Mouse (Mus musculus): Measurements from ENCODE around the gene Slfn14. TPM values are rescaled to one million over a fixed set of nuclear protein-coding genes. Genes with fewer than 3 reads are reported as not detected.

Slfn14 gene
- polyA plus RNA-seq, 1 experiment from 2014 or later: 0.88 TPM

- no peak overlapping the region for H3K9ac ChIP-seq
- H3K27me3 ChIP-seq: no peaks in the 10 kb centered on the region
- no peak for ATAC-seq (ENCODE audit: insufficient number of reproducible peaks, insufficient read depth, low FRiP score, low TSS enrichment)
- no peak overlapping the region for H3K4me3 ChIP-seq
- H3K27ac ChIP-seq: no peak overlapping the region
- H3K4me2 ChIP-seq (replicated peaks): no peak overlapping the region
- no peaks in the 10 kb centered on the region for H3K9me3 ChIP-seq
- 90% methylated on average over 9 of the region's 9 CpGs for WGBS
- H3K4me1 ChIP-seq: peaks cover 21% of the 10 kb centered on the region
- peaks cover 24% of the 10 kb centered on the region for H3K36me3 ChIP-seq
These were observed 13.2 kb upstream of the Slfn14 start for GRCm38 (mm10) chr11:83299724-83300123.

DNA sequence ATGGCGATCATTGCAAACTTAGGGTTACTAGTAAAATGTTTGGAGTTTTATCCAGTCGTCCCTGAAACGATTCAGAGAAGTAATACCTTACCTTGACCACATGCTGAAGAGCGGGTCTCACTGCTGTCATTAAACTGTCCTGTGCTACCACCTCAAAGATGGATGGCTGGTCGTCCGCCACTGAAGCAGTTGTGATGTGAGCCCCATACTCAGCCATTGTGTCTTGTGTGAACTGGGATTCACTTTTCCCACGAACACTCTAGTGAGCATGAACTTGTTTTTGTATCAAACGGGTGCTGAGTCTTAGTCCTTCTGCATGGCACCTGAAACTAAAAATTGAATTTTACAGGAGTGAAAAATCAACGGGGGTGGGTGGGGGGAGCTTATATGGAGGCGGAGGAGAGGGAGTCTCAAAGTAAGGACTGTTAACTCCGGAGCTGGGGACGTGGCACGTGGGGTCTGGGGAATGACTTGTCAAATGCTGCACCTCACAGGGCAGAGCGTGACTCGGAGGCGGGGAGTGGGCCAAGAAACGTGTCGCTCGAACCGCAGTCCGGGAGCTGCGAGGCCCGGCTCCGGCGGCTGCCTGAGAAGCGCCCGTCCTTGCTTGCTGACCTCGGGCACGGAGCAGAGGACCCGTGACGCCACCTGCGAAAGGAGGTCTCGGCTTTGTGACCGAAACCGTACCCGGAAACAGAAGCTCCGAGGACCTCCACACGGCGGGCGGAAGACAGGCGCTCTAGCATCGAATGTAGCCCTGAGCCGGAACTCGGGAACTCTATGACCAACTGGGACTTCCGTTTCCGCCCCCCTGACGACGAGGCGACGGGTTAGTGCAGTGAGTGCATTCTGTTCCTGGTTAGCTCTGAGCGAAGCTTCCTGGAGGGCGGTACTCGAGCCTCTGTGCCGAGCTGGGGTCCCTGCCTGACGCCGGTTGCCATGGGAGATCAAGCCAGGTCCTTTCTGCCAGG, 12.0 kb upstream of the Slfn14 start, which contains the start of gene Ap2b1:
TSS of gene Ap2b1 (plus strand) at position 800 of the 971 bp plus-strand sequence.
- Histone ChIP-seq H3K9ac (peak within 1 kb of the TSS; percentile 72), H3K4me3 (peak within 1 kb of the TSS; percentile 78), H3K9me3 (no peaks in the 10 kb centered on the region), H3K27ac (peak within 1 kb of the TSS; percentile 87), H3K4me2 (replicated peaks) (peak within 1 kb of the TSS; percentile 76), H3K27me3 (no peaks in the 10 kb centered on the region), H3K4me1 (peaks cover 11% of the 10 kb centered on the region), H3K36me3 (peaks cover 24% of the 10 kb centered on the region)
- 3% methylated on average over 56 of the region's 56 CpGs for WGBS
- peak; percentile 95 for ATAC-seq (ENCODE audit: insufficient number of reproducible peaks, insufficient read depth, low FRiP score, low TSS enrichment)

GRCm38 (mm10) chr11:83297816-83298215, 11.3 kb upstream of the Slfn14 start:
- Histone ChIP-seq H3K36me3 (peaks cover 24% of the 10 kb centered on the region), H3K27me3 (no peaks in the 10 kb centered on the region), H3K4me3 (peak overlapping the region; percentile 78), H3K4me2 (replicated peaks) (peak overlapping the region; percentile 76), H3K9ac (no peak overlapping the region), H3K9me3 (no peaks in the 10 kb centered on the region), H3K4me1 (peaks cover 16% of the 10 kb centered on the region), H3K27ac (no peak overlapping the region)
- 78% methylated on average over 6 of the region's 6 CpGs for WGBS
- ATAC-seq (ENCODE audit: insufficient number of reproducible peaks, insufficient read depth, low FRiP score, low TSS enrichment): no peak

DNA sequence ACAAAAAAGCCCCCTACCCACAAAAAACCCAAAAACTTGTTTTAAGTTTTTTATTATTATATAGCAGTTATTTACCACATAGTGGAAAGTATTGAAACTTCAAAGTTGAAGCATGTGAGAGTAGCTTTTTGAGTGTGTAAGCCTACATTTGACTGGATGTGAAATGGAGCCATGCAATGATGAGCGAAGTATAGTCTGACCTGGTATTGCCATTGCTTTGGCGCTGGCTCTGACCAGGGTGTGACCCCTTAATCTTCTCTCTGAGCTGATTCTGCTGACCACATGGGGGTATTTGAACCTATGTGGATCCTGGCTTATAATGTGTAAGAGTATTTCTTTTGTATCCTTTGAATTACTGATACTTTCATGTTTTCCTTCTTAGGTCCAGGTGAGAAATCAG, 7.6 kb upstream of the Slfn14 start:
- WGBS: 94% methylated on average over 2 of the region's 2 CpGs
- no peak overlapping the region for H3K9ac ChIP-seq
- ATAC-seq (ENCODE audit: insufficient number of reproducible peaks, insufficient read depth, low FRiP score, low TSS enrichment): no peak
- H3K27ac ChIP-seq: no peak overlapping the region
- no peak overlapping the region for H3K4me3 ChIP-seq
- H3K27me3 ChIP-seq: no peaks in the 10 kb centered on the region
- H3K4me1 ChIP-seq: peaks cover 19% of the 10 kb centered on the region
- H3K9me3 ChIP-seq: no peaks in the 10 kb centered on the region
- peaks cover 24% of the 10 kb centered on the region for H3K36me3 ChIP-seq
- no peak overlapping the region for H3K4me2 ChIP-seq (replicated peaks)

- peak overlapping the region; percentile 75 for H3K9ac ChIP-seq
- H3K4me3 ChIP-seq: peak overlapping the region; percentile 63
- H3K27ac ChIP-seq: no peak overlapping the region
- peaks cover 24% of the 10 kb centered on the region for H3K36me3 ChIP-seq
- peaks cover 18% of the 10 kb centered on the region for H3K4me1 ChIP-seq
- WGBS: 96% methylated on average over 1 of the region's 1 CpGs
- no peaks in the 10 kb centered on the region for H3K9me3 ChIP-seq
- no peak for ATAC-seq (ENCODE audit: insufficient number of reproducible peaks, insufficient read depth, low FRiP score, low TSS enrichment)
- no peaks in the 10 kb centered on the region for H3K27me3 ChIP-seq
- H3K4me2 ChIP-seq (replicated peaks): peak overlapping the region; percentile 91
These were observed 6.7 kb upstream of the Slfn14 start for GRCm38 (mm10) chr11:83293182-83293581.

GRCm38 (mm10) chr11:83292251-83292587, 5.7 kb upstream of the Slfn14 start:
- Histone ChIP-seq H3K9ac (peak overlapping the region; percentile 75), H3K4me2 (replicated peaks) (peak overlapping the region; percentile 91), H3K4me3 (peak overlapping the region; percentile 63), H3K36me3 (peaks cover 23% of the 10 kb centered on the region), H3K27me3 (no peaks in the 10 kb centered on the region), H3K27ac (no peak overlapping the region), H3K4me1 (peaks cover 9% of the 10 kb centered on the region), H3K9me3 (no peaks in the 10 kb centered on the region)
- ATAC-seq (ENCODE audit: insufficient number of reproducible peaks, insufficient read depth, low FRiP score, low TSS enrichment): no peak
- 2% methylated on average over 5 of the region's 5 CpGs for WGBS

DNA sequence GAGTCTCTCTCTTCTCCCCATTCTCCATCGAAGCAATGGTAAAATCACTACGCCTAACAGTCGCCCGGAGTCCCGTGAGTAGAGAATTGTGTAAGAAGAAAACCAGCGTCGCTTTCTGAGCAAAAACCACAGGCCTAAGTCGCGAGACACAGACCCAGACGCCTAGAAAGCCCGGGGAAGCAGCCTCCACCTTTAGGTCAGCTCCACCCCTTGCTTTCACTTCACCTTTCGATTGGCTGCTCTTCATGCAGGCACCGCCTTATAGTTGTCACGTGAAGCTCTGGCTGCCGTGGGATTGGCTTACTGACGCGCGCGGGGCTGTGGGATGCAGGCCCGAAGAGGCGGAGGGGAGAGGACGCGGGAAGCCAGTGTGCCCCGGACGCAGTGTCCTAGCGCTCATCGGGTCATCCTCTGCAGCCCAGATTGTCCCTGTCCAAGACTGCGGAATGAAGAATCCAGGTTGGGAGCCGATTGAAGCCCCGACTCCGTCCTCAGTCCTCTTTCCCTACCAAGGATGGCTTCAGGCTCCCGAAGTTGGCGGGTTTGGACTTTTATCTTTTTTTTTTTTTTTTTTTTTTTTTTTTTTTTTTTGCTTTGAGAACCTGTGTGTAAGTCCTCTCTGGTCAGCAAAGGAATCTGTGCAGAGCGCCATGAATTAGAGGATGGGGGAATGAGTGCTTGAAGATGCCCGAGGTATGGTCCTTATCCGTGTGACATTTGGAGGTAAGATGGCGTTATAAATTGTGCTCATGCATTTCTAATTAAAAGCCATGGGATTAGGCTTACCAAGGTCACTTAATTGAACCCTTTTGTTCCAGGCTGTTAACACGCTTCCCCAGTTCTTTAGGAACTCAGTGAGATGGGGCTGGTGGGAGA, 5.1 kb upstream of the Slfn14 start:
- peak overlapping the region; percentile 91 for H3K4me2 ChIP-seq (replicated peaks)
- H3K27ac ChIP-seq: peak overlapping the region; percentile 82
- no peaks in the 10 kb centered on the region for H3K27me3 ChIP-seq
- WGBS: under 1% methylated on average over 38 of the region's 38 CpGs
- peak; percentile 98 for ATAC-seq (ENCODE audit: insufficient number of reproducible peaks, insufficient read depth, low FRiP score, low TSS enrichment)
- peak overlapping the region; percentile 63 for H3K4me3 ChIP-seq
- no peaks in the 10 kb centered on the region for H3K9me3 ChIP-seq
- peaks cover 9% of the 10 kb centered on the region for H3K4me1 ChIP-seq
- H3K9ac ChIP-seq: peak overlapping the region; percentile 75
- H3K36me3 ChIP-seq: peaks cover 16% of the 10 kb centered on the region

DNA sequence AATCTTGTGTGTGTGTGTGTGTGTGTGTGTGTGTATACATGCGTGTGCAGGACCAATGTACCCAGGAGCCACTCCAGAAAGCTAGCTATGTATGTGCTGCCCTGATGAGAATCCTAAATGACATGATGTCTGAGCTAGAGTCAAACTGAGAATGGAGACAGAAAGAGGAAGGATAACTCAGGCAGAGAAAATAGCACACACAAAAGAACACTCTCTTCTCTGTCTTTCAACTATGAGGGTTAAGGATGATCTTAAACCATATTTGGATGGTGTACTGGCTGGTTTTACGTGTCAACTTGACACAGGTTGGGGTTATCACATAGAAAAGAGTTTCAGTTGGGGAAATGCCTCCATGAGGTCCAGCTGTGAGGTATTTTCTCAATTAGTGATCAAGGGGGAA, 3.1 kb upstream of the Slfn14 start:
- Histone ChIP-seq H3K9ac (no peak overlapping the region), H3K4me2 (replicated peaks) (no peak overlapping the region)
- 73% methylated on average over 2 of the region's 2 CpGs for WGBS

DNA sequence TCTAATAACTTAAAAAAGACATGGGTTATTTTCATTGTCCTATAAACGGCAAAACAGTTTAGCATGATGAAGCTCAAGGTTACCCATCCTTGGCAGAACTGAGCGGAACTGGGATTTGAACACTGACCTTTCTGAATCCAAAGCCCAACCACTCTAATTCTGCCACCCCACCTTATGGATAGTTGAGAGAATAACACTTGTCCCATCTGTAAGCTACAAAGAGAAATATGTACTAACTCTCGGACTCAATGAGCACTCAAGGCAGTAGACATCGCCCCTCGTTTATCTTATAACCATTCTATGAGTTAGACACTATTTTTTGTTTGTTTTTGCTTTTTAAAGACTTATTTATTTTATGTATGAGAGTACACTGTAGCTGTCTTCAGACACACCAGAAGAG, 2.5 kb upstream of the Slfn14 start:
- Histone ChIP-seq H3K9me3 (no peaks in the 10 kb centered on the region), H3K27me3 (no peaks in the 10 kb centered on the region), H3K4me1 (peaks cover 9% of the 10 kb centered on the region), H3K4me2 (replicated peaks) (no peak overlapping the region), H3K9ac (no peak overlapping the region), H3K27ac (no peak overlapping the region), H3K36me3 (no peaks in the 10 kb centered on the region), H3K4me3 (no peak overlapping the region)
- WGBS: 91% methylated on average over 5 of the region's 5 CpGs
- ATAC-seq (ENCODE audit: insufficient number of reproducible peaks, insufficient read depth, low FRiP score, low TSS enrichment): no peak

More for the DNA sequence above, 3.1 kb upstream of the Slfn14 start:
- ATAC-seq (ENCODE audit: insufficient number of reproducible peaks, insufficient read depth, low FRiP score, low TSS enrichment): no peak
- Histone ChIP-seq H3K27me3 (no peaks in the 10 kb centered on the region), H3K9me3 (no peaks in the 10 kb centered on the region), H3K4me3 (no peak overlapping the region), H3K36me3 (no peaks in the 10 kb centered on the region), H3K27ac (no peak overlapping the region), H3K4me1 (peaks cover 9% of the 10 kb centered on the region)

GRCm38 (mm10) chr11:83285627-83286026, 899 bp downstream of the Slfn14 start:
- H3K27me3 ChIP-seq: no peaks in the 10 kb centered on the region
- H3K9me3 ChIP-seq: no peaks in the 10 kb centered on the region
- no peaks in the 10 kb centered on the region for H3K36me3 ChIP-seq
- H3K9ac ChIP-seq: no peak overlapping the region
- H3K27ac ChIP-seq: no peak overlapping the region
- no peaks in the 10 kb centered on the region for H3K4me1 ChIP-seq
- no peak overlapping the region for H3K4me2 ChIP-seq (replicated peaks)
- 93% methylated on average over 4 of the region's 4 CpGs for WGBS
- ATAC-seq (ENCODE audit: insufficient number of reproducible peaks, insufficient read depth, low FRiP score, low TSS enrichment): no peak
- no peak overlapping the region for H3K4me3 ChIP-seq

- Histone ChIP-seq H3K9ac (no peak overlapping the region), H3K36me3 (no peaks in the 10 kb centered on the region), H3K9me3 (no peaks in the 10 kb centered on the region), H3K4me3 (no peak overlapping the region), H3K4me1 (no peaks in the 10 kb centered on the region), H3K27ac (no peak overlapping the region), H3K27me3 (no peaks in the 10 kb centered on the region), H3K4me2 (replicated peaks) (no peak overlapping the region)
- 58% methylated on average over 2 of the region's 2 CpGs for WGBS
- ATAC-seq (ENCODE audit: insufficient number of reproducible peaks, insufficient read depth, low FRiP score, low TSS enrichment): no peak
These were observed 4.4 kb downstream of the Slfn14 start for GRCm38 (mm10) chr11:83282084-83282483.

All from embryonic facial prominence, embryonic 12.5 days (tissue).